In the genomic region with DNA sequence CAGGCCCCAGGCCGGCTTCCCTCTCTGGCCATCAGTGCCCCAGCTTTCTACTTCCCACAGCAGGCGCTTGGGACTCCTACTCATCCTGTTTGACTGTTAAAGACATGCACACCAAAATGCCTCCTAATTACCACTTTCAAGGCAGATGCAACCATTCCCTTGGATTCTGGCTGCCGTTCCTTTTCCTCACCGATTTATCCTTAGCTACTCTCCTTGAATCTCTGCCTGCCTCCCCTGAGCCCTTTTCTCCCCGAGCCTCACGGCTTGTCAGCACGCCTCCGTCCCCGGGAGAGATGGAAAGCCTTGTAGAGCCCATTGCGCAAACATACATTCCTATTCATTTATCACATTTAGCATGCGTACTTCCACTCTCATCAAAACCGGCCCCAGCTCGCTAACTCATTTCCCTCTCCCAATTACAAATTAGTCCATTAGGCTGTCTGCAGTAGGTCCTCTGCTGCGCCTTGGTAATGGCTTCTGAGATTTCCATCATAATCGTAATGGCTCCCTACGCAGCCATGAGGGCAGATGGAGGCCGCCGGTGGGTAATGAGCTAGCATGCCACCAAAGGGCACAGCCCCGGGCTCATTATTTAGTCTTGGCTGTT, we compare ENCODE assay signal across 12 mouse cellular contexts.
DNase-seq lines count a peak whose midpoint lies in the region; ATAC-seq and TF ChIP-seq lines count a peak whose summit lies in the region.
"Had no signal": no experiment of that assay in that cellular context is flagged by ENCODE, and none has a peak within 500 bp of the region (broad histone marks: within the 10 kb centered on the region; RNA-seq: fewer than 3 reads in every experiment).

No protein-coding gene starts in this region.

- no peak overlapping the region for H3K4me2 ChIP-seq in lung, postnatal 0 days (replicated peaks; ENCODE audit: low read depth, low read length)
- peak overlapping the region; percentile 18 for H3K4me2 ChIP-seq in forebrain, embryonic 15.5 days (replicated peaks)
- H3K4me2 ChIP-seq in liver, embryonic 11.5 days: no peak overlapping the region
- H3K4me2 ChIP-seq: stomach, embryonic 15.5 days had no signal

- no peak for ATAC-seq in lung, postnatal 0 days
- peak; percentile 76 for ATAC-seq in forebrain, embryonic 15.5 days (replicated peaks)
- ATAC-seq in liver, embryonic 11.5 days (replicated peaks; ENCODE audit: low FRiP score): no peak

- peak; percentile 9 for DNase-seq in lung, postnatal 0 days (ENCODE audit: low spot score)
- DNase-seq in lung, postnatal 4 days: no peak
- no peak for DNase-seq in limb, embryonic 10.5 days (ENCODE audit: low spot score)
- no peak for DNase-seq in liver, embryonic 11.5 days (ENCODE audit: low spot score)
- no peak for DNase-seq in lung, adult 18-20 months
- DNase-seq: heart, adult 2 months; right cerebral cortex, postnatal 14 days had no signal

- no peaks in the 10 kb centered on the region for H3K9me3 ChIP-seq in lung, postnatal 0 days (ENCODE audit: low read length)
- no peaks in the 10 kb centered on the region for H3K9me3 ChIP-seq in forebrain, embryonic 15.5 days
- no peaks in the 10 kb centered on the region for H3K9me3 ChIP-seq in limb, embryonic 10.5 days (replicated peaks)
- no peaks in the 10 kb centered on the region for H3K9me3 ChIP-seq in liver, embryonic 11.5 days (ENCODE audit: control insufficient read depth, low read length)
- H3K9me3 ChIP-seq: stomach, embryonic 15.5 days had no signal

- WGBS in lung, postnatal 0 days: 77% methylated on average over 19 of the region's 19 CpGs
- 25% methylated on average over 19 of the region's 19 CpGs for WGBS in forebrain, embryonic 15.5 days
- WGBS in limb, embryonic 10.5 days: 71% methylated on average over 19 of the region's 19 CpGs
- WGBS in olfactory bulb, adult 2 months: 34% methylated on average over 19 of the region's 19 CpGs
- 86% methylated on average over 19 of the region's 19 CpGs for WGBS in liver, embryonic 11.5 days

- no peaks in the 10 kb centered on the region for H3K36me3 ChIP-seq in lung, postnatal 0 days (ENCODE audit: insufficient read depth, low read length)
- 0 out of 2 replicates have a peak, but pooled peaks cover 3% of the 10 kb centered on the region for H3K36me3 ChIP-seq in forebrain, embryonic 15.5 days
- H3K36me3 ChIP-seq in limb, embryonic 10.5 days: peaks cover 14% of the 10 kb centered on the region
- no peaks in the 10 kb centered on the region for H3K36me3 ChIP-seq in liver, embryonic 11.5 days (ENCODE audit: control insufficient read depth, insufficient read depth, low read length)
- H3K36me3 ChIP-seq: stomach, embryonic 15.5 days had no signal

- TF ChIP-seq EP300 in lung, postnatal 0 days (IDR thresholded peaks at IDR 0.05): no peak

- no peak overlapping the region for H3K4me3 ChIP-seq in lung, postnatal 0 days (ENCODE audit: low read depth, low read length)
- no peak overlapping the region for H3K4me3 ChIP-seq in forebrain, embryonic 15.5 days
- no peak overlapping the region for H3K4me3 ChIP-seq in limb, embryonic 10.5 days
- no peak overlapping the region for H3K4me3 ChIP-seq in olfactory bulb, adult 2 months (ENCODE audit: insufficient read depth, low read depth, low read length)
- no peak overlapping the region for H3K4me3 ChIP-seq in liver, embryonic 11.5 days (ENCODE audit: low read depth, low read length)
- H3K4me3 ChIP-seq: heart, adult 2 months; stomach, embryonic 15.5 days had no signal

- H3K27me3 ChIP-seq in lung, postnatal 0 days (replicated peaks; ENCODE audit: insufficient read depth, low read length): no peaks in the 10 kb centered on the region
- no peaks in the 10 kb centered on the region for H3K27me3 ChIP-seq in forebrain, embryonic 15.5 days
- peaks cover 36% of the 10 kb centered on the region for H3K27me3 ChIP-seq in limb, embryonic 10.5 days (ENCODE audit: low read depth, poor library complexity, severe bottlenecking)
- no peaks in the 10 kb centered on the region for H3K27me3 ChIP-seq in liver, embryonic 11.5 days (replicated peaks; ENCODE audit: control insufficient read depth, insufficient read depth, low read length)
- H3K27me3 ChIP-seq: stomach, embryonic 15.5 days had no signal

- TF ChIP-seq CTCF in lung, postnatal 0 days (IDR thresholded peaks at IDR 0.05): no peak
- no peak for TF ChIP-seq CTCF in olfactory bulb, adult 2 months (IDR thresholded peaks at IDR 0.05; ENCODE audit: insufficient read depth, low read depth, low read length)

- H3K4me1 ChIP-seq in lung, postnatal 0 days (ENCODE audit: insufficient read depth, low read depth, low read length): no peaks in the 10 kb centered on the region
- H3K4me1 ChIP-seq in forebrain, embryonic 15.5 days: peaks cover 26% of the 10 kb centered on the region
- peaks cover 48% of the 10 kb centered on the region for H3K4me1 ChIP-seq in limb, embryonic 10.5 days
- peaks cover 22% of the 10 kb centered on the region for H3K4me1 ChIP-seq in olfactory bulb, adult 2 months (ENCODE audit: control insufficient read depth, insufficient read depth, low read length)
- H3K4me1 ChIP-seq in liver, embryonic 11.5 days (replicated peaks; ENCODE audit: control insufficient read depth, insufficient read depth, low read length): no peaks in the 10 kb centered on the region

- no peak for TF ChIP-seq POLR2A in olfactory bulb, adult 2 months (IDR thresholded peaks at IDR 0.05; ENCODE audit: insufficient read depth, low read depth, low read length)

- H3K9ac ChIP-seq in lung, postnatal 0 days (replicated peaks; ENCODE audit: low read depth): no peak overlapping the region
- H3K9ac ChIP-seq in forebrain, embryonic 15.5 days (replicated peaks): no peak overlapping the region
- no peak overlapping the region for H3K9ac ChIP-seq in liver, embryonic 11.5 days (ENCODE audit: low read depth, low read length)
- H3K9ac ChIP-seq: liver, embryonic 14.5 days; stomach, embryonic 15.5 days had no signal

- H3K27ac ChIP-seq in lung, postnatal 0 days (ENCODE audit: low read length): no peak overlapping the region
- H3K27ac ChIP-seq in forebrain, embryonic 15.5 days (replicated peaks): peak overlapping the region; percentile 78
- H3K27ac ChIP-seq in limb, embryonic 10.5 days: peak overlapping the region; percentile 42; the same call in 1 of the 2 replicates
- H3K27ac ChIP-seq in olfactory bulb, adult 2 months (ENCODE audit: insufficient read depth, low read depth, low read length): peak overlapping the region; percentile 60; the same call in 1 of the 2 replicates
- H3K27ac ChIP-seq in liver, embryonic 11.5 days (ENCODE audit: low read depth, low read length): no peak overlapping the region
- H3K27ac ChIP-seq: heart, adult 2 months; kidney, postnatal 0 days; liver, embryonic 14.5 days; stomach, embryonic 15.5 days had no signal

Comparison
In these comparisons a context has a peak if more than half of its experiments do, and no peak if none do; other contexts are left out.
1. H3K27ac ChIP-seq: peak in forebrain, embryonic 15.5 days (single experiment), limb, embryonic 10.5 days (single experiment) and olfactory bulb, adult 2 months (single experiment); none in lung, postnatal 0 days (single experiment) and liver, embryonic 11.5 days (single experiment).